Mouse (Mus musculus) left cerebral cortex, postnatal 25 days (tissue): ENCODE data around the gene Mad1l1. TPM values are rescaled to one million over a fixed set of nuclear protein-coding genes. Genes with fewer than 3 reads are reported as not detected.
A peak's percentile ranks its signal among the peaks of the same experiment; 100 is the strongest.
"Not testable (repeated sequence)": the region's sequence is repeated elsewhere in the genome, so short reads cannot be mapped to it uniquely, and the experiment has no call there.

ENCODE experiments used
- DNase-seq, 2 experiments: peaks; one replicate each; pipeline ENCODE4 v3.0.0; 2022; ENCODE audit warnings: low spot score in 2 of 2, mixed read lengths in 1 of 2
- intact Hi-C: fragments of 180-260 bp; cut with DNase I; formaldehyde crosslinking; loops from one replicate; pipeline ENCODE4 v1.15.1; 2025
- total RNA-seq, 2 experiments: library from RNA; stranded (reverse); gene quantifications; 2 replicates each; pipeline ENCODE4 v1.2.3; 2021

Gene Mad1l1
- total RNA-seq, result 10 to 100 TPM; 15.1 to 19.0 TPM

- intact Hi-C loops, result no loop called here
- DNase-seq, result peak; percentile 92 to 95
Measured at GRCm38 (mm10) chr5:140321042-140321755, at the start of gene Mad1l1, which contains the start of gene Nudt1. Mad1l1 (minus strand) TSS chr5:140321552. Nudt1 (plus strand) TSS chr5:140321656.

DNA sequence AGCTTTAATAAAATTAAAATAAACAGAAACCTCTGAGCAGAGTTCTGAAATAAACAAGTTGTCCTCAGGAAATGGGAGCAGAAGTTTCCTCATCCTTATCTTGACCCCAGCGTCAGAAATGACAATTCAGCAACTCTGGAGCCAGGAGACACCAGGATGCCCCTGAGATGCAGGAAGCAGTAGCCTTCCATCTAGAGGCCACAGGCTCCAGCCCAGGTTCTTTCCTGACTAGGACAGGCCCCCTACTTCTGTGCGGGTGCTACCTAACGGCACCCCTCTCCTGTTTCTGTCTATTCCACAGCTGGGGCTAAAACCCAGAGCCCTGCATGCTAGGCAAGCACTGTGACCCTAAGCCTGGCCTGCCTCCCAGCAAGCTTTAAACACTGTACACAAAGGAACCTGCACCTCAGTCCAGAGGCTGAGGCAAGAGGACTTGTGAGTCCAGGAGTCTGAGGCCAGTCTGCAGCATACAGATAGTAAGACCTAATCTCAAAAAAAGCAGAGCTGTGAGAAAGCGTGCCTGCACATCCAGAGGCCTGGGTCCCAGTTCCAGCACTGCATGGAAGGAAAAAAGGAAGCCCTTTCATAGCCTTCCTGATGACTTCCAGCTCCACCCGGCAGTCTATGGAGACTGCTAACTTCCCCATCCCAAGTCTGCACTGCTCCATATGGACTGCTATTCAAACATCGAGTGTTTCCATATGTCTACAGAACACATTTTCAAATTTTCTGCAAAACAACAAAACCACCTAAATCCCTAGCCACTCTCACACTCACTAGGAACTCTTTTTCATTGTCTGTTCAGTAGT is 49.3 kb upstream of the Mad1l1 start:
- intact Hi-C loops, result no loop called here
- no peak for DNase-seq

GRCm38 (mm10) chr5:140369466-140369865 is 48.1 kb upstream of the Mad1l1 start:
- intact Hi-C loops, result no loop called here
- no peak for DNase-seq

DNA sequence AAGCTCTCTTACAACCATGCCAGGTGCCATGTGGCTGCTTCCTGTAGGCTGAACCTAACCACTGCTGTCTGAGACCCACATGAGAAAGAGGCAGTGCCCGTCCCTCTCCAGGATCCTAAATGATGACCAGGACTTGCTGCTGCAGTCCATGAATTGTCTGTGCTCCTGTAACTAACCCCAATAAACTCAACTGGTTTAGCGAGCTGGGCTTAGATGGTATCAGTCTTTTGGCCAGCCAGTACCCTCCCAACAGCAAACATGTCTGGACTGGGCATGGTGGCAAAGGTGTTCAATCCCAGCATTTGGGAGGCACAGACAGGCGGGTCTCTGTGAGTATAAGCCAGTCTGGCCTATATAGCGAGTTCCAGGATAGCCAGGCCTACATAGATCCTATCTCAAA is 47.6 kb upstream of the Mad1l1 start:
- DNase-seq, result no peak
- intact Hi-C loops, result no loop called here

- intact Hi-C loops, DNase-seq: not testable (repeated sequence)
Measured at GRCm38 (mm10) chr5:140368126-140368525, 46.8 kb upstream of the Mad1l1 start.

GRCm38 (mm10) chr5:140364415-140364814 is 43.1 kb upstream of the Mad1l1 start:
- DNase-seq, result no peak
- intact Hi-C loops, result no loop called here

GRCm38 (mm10) chr5:140359930-140360674 is 38.8 kb upstream of the Mad1l1 start:
- no peak for DNase-seq
- intact Hi-C loops, result no loop called here

DNA sequence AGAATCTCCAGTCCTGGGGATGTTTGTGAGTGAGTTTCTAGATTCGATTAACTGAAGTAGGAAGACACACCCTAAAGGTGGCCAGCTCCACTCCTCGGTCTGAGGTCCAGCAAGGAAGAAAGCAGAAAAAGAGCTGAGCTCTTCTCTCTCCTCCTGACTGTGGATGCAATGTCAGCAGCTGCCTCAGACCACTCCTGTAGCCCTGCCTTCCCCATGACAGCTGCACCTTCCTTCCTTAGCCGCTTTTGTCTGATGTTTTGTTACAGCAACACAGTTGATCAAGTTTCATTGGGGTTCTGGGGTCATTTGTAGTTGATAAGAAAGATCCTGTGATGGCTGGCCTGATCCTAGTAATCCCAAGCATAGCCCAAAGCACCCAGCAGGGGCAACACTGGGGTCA is 36.1 kb upstream of the Mad1l1 start:
- no peak for DNase-seq
- intact Hi-C loops, result no loop called here

DNA sequence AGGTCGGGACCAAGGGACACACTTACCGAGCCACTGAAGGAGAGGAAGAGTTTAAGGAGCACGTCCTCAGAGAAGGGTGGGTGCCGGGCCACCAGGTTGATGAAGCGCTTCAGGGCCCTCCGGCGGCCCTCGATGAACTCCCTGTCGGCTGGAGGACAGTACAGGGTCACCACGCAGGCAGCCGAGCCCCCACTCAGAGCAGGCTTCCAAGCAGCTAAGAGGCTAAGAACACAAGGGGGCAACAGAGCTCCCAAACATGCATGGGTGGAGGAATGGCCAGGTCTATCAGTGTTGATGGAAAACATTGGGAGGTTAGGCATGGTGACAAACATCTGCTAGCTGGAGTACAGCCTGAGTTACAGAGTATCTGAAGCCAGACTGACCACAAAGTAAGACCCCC is 34.6 kb upstream of the Mad1l1 start:
- intact Hi-C loops, result no loop called here
- DNase-seq, result no peak

GRCm38 (mm10) chr5:140352352-140352751 is 31.0 kb upstream of the Mad1l1 start:
- intact Hi-C loops, result loop anchor here (5.0 kb wide), 1 partner anchor 45 kb away; no protein-coding TSS in a partner anchor
- DNase-seq, result no peak

DNA sequence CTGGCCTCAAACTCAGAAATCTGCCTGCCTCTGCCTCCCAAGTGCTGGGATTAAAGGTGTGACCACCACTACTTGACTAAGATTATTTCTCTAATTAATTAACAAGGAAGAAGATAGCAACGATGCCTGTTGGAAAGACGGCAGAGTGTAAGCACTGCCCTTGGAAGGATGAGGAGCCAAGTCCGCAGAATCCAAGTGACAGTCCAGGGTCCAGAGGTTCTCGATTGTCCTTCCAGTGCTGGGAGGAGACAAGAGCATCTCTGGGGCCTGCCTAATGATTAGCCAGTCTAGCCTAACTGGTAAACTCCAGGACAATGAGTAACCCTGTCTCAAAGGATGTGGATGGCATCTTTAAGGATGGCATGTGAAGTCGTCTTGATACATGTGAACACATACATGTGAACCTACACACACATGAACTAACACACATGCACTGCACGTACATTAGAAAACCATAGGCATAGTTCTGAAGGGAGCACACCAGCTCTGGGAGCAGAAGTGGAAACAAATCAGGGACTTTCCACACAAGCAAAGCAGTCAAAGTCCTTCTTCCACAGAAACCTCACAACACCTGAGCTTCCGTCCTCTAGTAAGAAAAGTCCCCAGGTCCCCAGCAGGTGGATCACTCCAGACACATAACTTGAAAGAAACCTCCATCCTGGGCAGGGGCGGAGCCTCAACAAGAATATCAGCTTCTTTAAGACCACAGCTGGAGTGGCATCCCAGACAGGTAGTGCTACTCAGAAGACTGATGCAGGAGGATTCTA is 29.6 kb upstream of the Mad1l1 start:
- DNase-seq, result no peak
- intact Hi-C loops, result loop anchor here (5.0 kb wide), 1 partner anchor 46 kb away; no protein-coding TSS in a partner anchor

DNA sequence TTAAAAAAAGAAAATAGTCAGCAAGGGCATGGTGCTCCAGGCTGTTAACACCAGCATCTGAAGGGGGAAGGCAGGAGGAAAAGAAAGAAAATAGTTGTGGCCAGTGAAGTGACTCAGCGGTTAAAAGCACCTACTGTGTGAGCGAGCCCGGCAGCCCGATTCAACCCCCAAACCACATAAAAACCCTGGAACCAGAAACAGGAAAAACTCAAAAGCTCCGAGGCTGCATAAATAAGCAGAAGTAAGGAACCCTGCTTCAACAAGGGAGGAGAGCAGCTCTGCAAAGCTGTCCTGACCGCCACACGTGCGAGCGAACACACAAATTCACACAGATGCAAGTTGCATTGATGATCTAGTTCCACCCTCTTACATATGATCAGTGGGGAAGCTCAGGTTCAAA is 28.5 kb upstream of the Mad1l1 start:
- DNase-seq, result no peak
- intact Hi-C loops, result loop anchor here (5.0 kb wide), 1 partner anchor 47 kb away; no protein-coding TSS in a partner anchor

GRCm38 (mm10) chr5:140346050-140346449 is 24.7 kb upstream of the Mad1l1 start:
- intact Hi-C loops, result no loop called here
- no peak for DNase-seq

- intact Hi-C loops, result no loop called here
Measured at GRCm38 (mm10) chr5:140345244-140345643, 23.9 kb upstream of the Mad1l1 start.

GRCm38 (mm10) chr5:140342880-140343279 is 21.5 kb upstream of the Mad1l1 start:
- intact Hi-C loops, result no loop called here
- DNase-seq, result no peak

More at GRCm38 (mm10) chr5:140345244-140345643, 23.9 kb upstream of the Mad1l1 start:
- no peak for DNase-seq

- intact Hi-C loops, result no loop called here
- DNase-seq, result no peak
Measured at GRCm38 (mm10) chr5:140339836-140340235, 18.5 kb upstream of the Mad1l1 start.

- intact Hi-C loops, result no loop called here
Measured at GRCm38 (mm10) chr5:140338779-140339178, 17.4 kb upstream of the Mad1l1 start.

GRCm38 (mm10) chr5:140336680-140337079 is 15.3 kb upstream of the Mad1l1 start:
- peak in 1 of 2 experiments; percentile 20 for DNase-seq
- intact Hi-C loops, result loop anchor here (2.0 kb wide), 1 partner anchor 498 kb away; no protein-coding TSS in a partner anchor

More at GRCm38 (mm10) chr5:140338779-140339178, 17.4 kb upstream of the Mad1l1 start:
- DNase-seq, result no peak

GRCm38 (mm10) chr5:140333631-140334030 is 12.3 kb upstream of the Mad1l1 start:
- DNase-seq, result no peak
- intact Hi-C loops, result loop anchor here (5.0 kb wide), 1 partner anchor 84 kb away; the partner anchor contains the start of gene Eif3b
